In the genomic region with DNA sequence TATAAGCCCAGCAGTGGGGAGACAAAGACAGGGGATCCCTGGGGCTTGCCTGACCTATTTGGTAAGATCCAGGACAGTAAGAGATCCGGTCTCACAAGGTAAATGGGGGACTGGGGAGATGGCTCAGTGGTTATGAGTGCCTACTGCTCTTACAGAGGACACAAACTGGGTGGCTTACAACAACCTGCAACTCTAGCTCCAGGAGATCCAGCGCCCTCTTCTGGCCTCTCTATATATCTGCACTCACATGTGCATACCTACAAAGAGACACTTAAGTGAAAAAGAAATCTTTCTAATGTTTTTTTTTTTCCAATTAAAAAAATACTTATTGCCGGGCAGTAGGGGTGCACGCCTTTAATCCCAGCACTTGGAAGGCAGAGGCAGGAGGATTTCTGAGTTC, we compare ENCODE assay signal across 16 mouse cellular contexts. TPM values are rescaled to one million over a fixed set of nuclear protein-coding genes. Genes with fewer than 3 reads are reported as not detected.
DNase-seq lines count a peak whose midpoint lies in the region; ATAC-seq and TF ChIP-seq lines count a peak whose summit lies in the region.
"Had no signal": no experiment of that assay in that cellular context is flagged by ENCODE, and none has a peak within 500 bp of the region (broad histone marks: within the 10 kb centered on the region; RNA-seq: fewer than 3 reads in every experiment).

No protein-coding gene starts in this region.

- WGBS in liver, embryonic 14.5 days (ENCODE audit: insufficient replicate concordance), result 52% methylated on average over 4 of the region's 4 CpGs

- H3K27me3 ChIP-seq in liver, embryonic 14.5 days (ENCODE audit: control insufficient read depth, insufficient read depth, low read length), result no peaks in the 10 kb centered on the region
- H3K27me3 ChIP-seq in ES-Bruce4 (ENCODE audit: control insufficient read depth, insufficient read depth, low read length, poor library complexity, severe bottlenecking), result no peaks in the 10 kb centered on the region
- H3K27me3 ChIP-seq: forebrain, embryonic 13.5 days; heart, embryonic 12.5 days had no signal

- no peaks in the 10 kb centered on the region for H3K9me3 ChIP-seq in liver, embryonic 14.5 days (ENCODE audit: control insufficient read depth, low read length)
- no peaks in the 10 kb centered on the region for H3K9me3 ChIP-seq in ES-Bruce4 (replicated peaks; ENCODE audit: control insufficient read depth, insufficient read depth, low read length, poor library complexity, severe bottlenecking)
- H3K9me3 ChIP-seq: embryonic facial prominence, embryonic 10.5 days; heart, embryonic 12.5 days; hindbrain, embryonic 10.5 days had no signal

- TF ChIP-seq CTCF in liver, embryonic 14.5 days (IDR thresholded peaks at IDR 0.05; ENCODE audit: low read depth), result peak; percentile 19; the same call in 1 of the 2 replicates
- TF ChIP-seq CTCF in ES-Bruce4 (IDR thresholded peaks at IDR 0.05; ENCODE audit: low read depth, low read length), result peak; percentile 31

- no peak overlapping the region for H3K4me2 ChIP-seq in liver, embryonic 14.5 days (ENCODE audit: low read depth)
- H3K4me2 ChIP-seq: forebrain, embryonic 13.5 days; heart, embryonic 12.5 days; hindbrain, embryonic 14.5 days had no signal

- no peak for ATAC-seq in liver, embryonic 14.5 days (ENCODE audit: insufficient read depth)
- ATAC-seq: forebrain, embryonic 13.5 days; forebrain, postnatal 0 days had no signal

- H3K36me3 ChIP-seq in liver, embryonic 14.5 days (replicated peaks; ENCODE audit: control insufficient read depth, insufficient read depth, low read depth), result no peaks in the 10 kb centered on the region
- no peaks in the 10 kb centered on the region for H3K36me3 ChIP-seq in ES-Bruce4 (ENCODE audit: control insufficient read depth, insufficient read depth, low read length, poor library complexity, severe bottlenecking)
- H3K36me3 ChIP-seq: embryonic facial prominence, embryonic 10.5 days; heart, embryonic 12.5 days; hindbrain, embryonic 10.5 days had no signal

- H3K9ac ChIP-seq in liver, embryonic 14.5 days (replicated peaks), result no peak overlapping the region
- H3K9ac ChIP-seq in ES-Bruce4 (ENCODE audit: low read depth, poor library complexity, severe bottlenecking), result no peak overlapping the region
- H3K9ac ChIP-seq: forebrain, embryonic 13.5 days; forebrain, postnatal 0 days; heart, embryonic 12.5 days; hindbrain, embryonic 14.5 days had no signal

- no peak overlapping the region for H3K4me3 ChIP-seq in liver, embryonic 14.5 days (ENCODE audit: insufficient read depth in 1 of 2, low read depth in 2 of 2, low read length in 2 of 2)
- H3K4me3 ChIP-seq in ES-Bruce4 (ENCODE audit: low read depth, low read length), result no peak overlapping the region
- H3K4me3 ChIP-seq: embryonic facial prominence, embryonic 10.5 days; forebrain, embryonic 13.5 days; heart, embryonic 12.5 days; hindbrain, embryonic 10.5 days had no signal

- H3K4me1 ChIP-seq in liver, embryonic 14.5 days (replicated peaks; ENCODE audit: control insufficient read depth in 2 of 2, insufficient read depth in 2 of 2, low read length in 1 of 2), result peaks cover 0 to 3% of the 10 kb centered on the region in 2 experiments; a peak in 2 of 4 replicates
- no peaks in the 10 kb centered on the region for H3K4me1 ChIP-seq in ES-Bruce4 (ENCODE audit: control insufficient read depth, insufficient read depth, low read length)
- H3K4me1 ChIP-seq: embryonic facial prominence, embryonic 10.5 days; forebrain, embryonic 13.5 days; hindbrain, embryonic 10.5 days had no signal

- TF ChIP-seq POLR2A in ES-Bruce4 (IDR thresholded peaks at IDR 0.05; ENCODE audit: insufficient read depth, low read length), result no peak

- DNase-seq in liver, embryonic 14.5 days (ENCODE audit: low read depth in 3 of 3, low spot score in 3 of 3), result no peak
- DNase-seq in liver (no peak), 416B (ENCODE audit: low read depth) (peak; percentile 26), ZHBTc4 (ENCODE audit: low read depth, low spot score) (peak; percentile 55)
- DNase-seq in gastrocnemius, adult 8-10 months (ENCODE audit: low spot score in 2 of 2), result no peak
- DNase-seq: adrenal gland, postnatal 25 days; cerebellum, adult 2 months; cerebellum, postnatal 10 days; forebrain, postnatal 0 days; gastrocnemius, postnatal 25 days had no signal

- no peak for TF ChIP-seq EP300 in liver, embryonic 14.5 days (IDR thresholded peaks at IDR 0.05; ENCODE audit: low read depth)
- no peak for TF ChIP-seq EP300 in ES-Bruce4 (IDR thresholded peaks at IDR 0.05; ENCODE audit: insufficient read depth, low read depth, low read length)

- no peak overlapping the region for H3K27ac ChIP-seq in liver, embryonic 14.5 days
- H3K27ac ChIP-seq in ES-Bruce4 (ENCODE audit: insufficient read depth, low read length), result no peak overlapping the region
- H3K27ac ChIP-seq: embryonic facial prominence, embryonic 10.5 days; forebrain, embryonic 13.5 days; hindbrain, embryonic 10.5 days; hindbrain, embryonic 14.5 days had no signal

RNA-seq across cellular contexts. Expression of a gene that starts 7.2 kb away (rescaled TPM):
- polyA plus RNA-seq in liver, embryonic 14.5 days (2012; rRNA removed), result 91.2 and 110 TPM in 2 replicates
- polyA plus RNA-seq in liver, embryonic 14.5 days (2014; fragmentation: Nextera tagmentation; extraction: Ambion mirVana), result 148 and 167 TPM in 2 replicates
- polyA plus RNA-seq in ES-Bruce4 (2011; ENCODE audit: insufficient read depth, insufficient read length, low read depth, missing spikeins), result 304 and 309 TPM in 2 replicates
- total RNA-seq in gastrocnemius, adult 8-10 months (2022), result 10 to 100 TPM; 85.4 to 90.6 (median 87.9) TPM

RNA-seq across cellular contexts. Expression of a gene that starts 31.6 kb away (rescaled TPM):
- polyA plus RNA-seq in liver, embryonic 14.5 days (2012; rRNA removed), result 1.5 and 1.8 TPM in 2 replicates
- 1.3 and 1.7 TPM in 2 replicates for polyA plus RNA-seq in liver, embryonic 14.5 days (2014; fragmentation: Nextera tagmentation; extraction: Ambion mirVana)
- 2.2 and 2.6 TPM in 2 replicates for polyA plus RNA-seq in ES-Bruce4 (2011; ENCODE audit: insufficient read depth, insufficient read length, low read depth, missing spikeins)
- total RNA-seq in gastrocnemius, adult 8-10 months (2022), result 1 to 10 TPM in 1 of 4 experiments, under 1 TPM in 2, not detected in 1; 0.59 to 1.9 (median 0.88) TPM

RNA-seq across cellular contexts. Expression of a gene that starts 41.9 kb away (rescaled TPM):
- polyA plus RNA-seq in liver, embryonic 14.5 days (2012; rRNA removed), result 1.9 and 2.2 TPM in 2 replicates
- polyA plus RNA-seq in liver, embryonic 14.5 days (2014; fragmentation: Nextera tagmentation; extraction: Ambion mirVana), result 0.89 and 0.92 TPM in 2 replicates
- 17.9 and 19.1 TPM in 2 replicates for polyA plus RNA-seq in ES-Bruce4 (2011; ENCODE audit: insufficient read depth, insufficient read length, low read depth, missing spikeins)
- 1 to 10 TPM in 2 of 4 experiments, under 1 TPM in 2; 0.92 to 1.5 (median 1.2) TPM for total RNA-seq in gastrocnemius, adult 8-10 months (2022)

Comparison
In these comparisons a context has a peak if more than half of its experiments do, and no peak if none do; other contexts are left out.
1. DNase-seq: peak in 416B (single experiment) and ZHBTc4 (single experiment); none in liver, embryonic 14.5 days (0 of 3), liver (single experiment) and gastrocnemius, adult 8-10 months (0 of 2).